Mouse (Mus musculus) kidney, adult 2 months (tissue): Measurements from ENCODE around the gene Zg16. TPM values are rescaled to one million over a fixed set of nuclear protein-coding genes. Genes with fewer than 3 reads are reported as not detected.

Experiments used
- DNase-seq: peaks from one replicate; pipeline ENCODE4 v3.0.0; 2021
- H3K27ac ChIP-seq: fragments of 200-500 bp; 2 replicates; pipeline ENCODE4 v1.5.1; 2012; ENCODE audit warnings: low read depth, low read length, control low read depth, inconsistent platforms; ENCODE audit not compliant: insufficient read depth
- H3K27me3 ChIP-seq: fragments of 200-500 bp; replicated peaks from 2 replicates; pipeline ENCODE4 v1.6.1; 2012; ENCODE audit warnings: mild to moderate bottlenecking, moderate library complexity, low read length, inconsistent platforms; ENCODE audit not compliant: control insufficient read depth, insufficient read depth
- H3K36me3 ChIP-seq: fragments of 200-500 bp; 2 replicates; pipeline ENCODE4 v1.6.1; 2012; ENCODE audit warnings: mild to moderate bottlenecking, moderate library complexity, low read length, inconsistent platforms; ENCODE audit not compliant: control insufficient read depth, insufficient read depth
- H3K4me1 ChIP-seq: fragments of 200-500 bp; 2 replicates; pipeline ENCODE4 v1.6.1; 2011; ENCODE audit warnings: low read length; ENCODE audit not compliant: control insufficient read depth, insufficient read depth
- H3K4me3 ChIP-seq: fragments of 200-500 bp; 2 replicates; pipeline ENCODE4 v1.5.1; 2011; ENCODE audit warnings: mild to moderate bottlenecking, low read depth, low read length, control low read depth; ENCODE audit not compliant: insufficient read depth
- CTCF ChIP-seq: fragments of 200-500 bp; conservative IDR thresholded peaks from 2 replicates; pipeline ENCODE4 v1.5.1; 2011; ENCODE audit warnings: low read depth, mild to moderate bottlenecking, control low read depth, low read length, moderate library complexity, mixed read lengths; ENCODE audit not compliant: insufficient read depth, insufficient read length
- POLR2A ChIP-seq: fragments of 200-500 bp; IDR thresholded peaks from one replicate; pipeline ENCODE4 v1.6.1; 2011; ENCODE audit warnings: low read depth, low read length, control low read depth
- WGBS: fragments of 180-500 bp; shearing (Covaris S2); methylation state at CpG from one replicate; pipeline ENCODE4 v1.1.7; 2018; 5-methylcytosine and 5-hydroxymethylcytosine counted together
- polyA plus RNA-seq: library from polyadenylated mRNA; depleted of rRNA; stranded (reverse); fragments of >200 nt; gene quantifications from 2 replicates; pipeline ENCODE4 v1.2.3, GENCODE M21; 2012

The Zg16 gene
- polyA plus RNA-seq, 1 experiment = not detected

DNA sequence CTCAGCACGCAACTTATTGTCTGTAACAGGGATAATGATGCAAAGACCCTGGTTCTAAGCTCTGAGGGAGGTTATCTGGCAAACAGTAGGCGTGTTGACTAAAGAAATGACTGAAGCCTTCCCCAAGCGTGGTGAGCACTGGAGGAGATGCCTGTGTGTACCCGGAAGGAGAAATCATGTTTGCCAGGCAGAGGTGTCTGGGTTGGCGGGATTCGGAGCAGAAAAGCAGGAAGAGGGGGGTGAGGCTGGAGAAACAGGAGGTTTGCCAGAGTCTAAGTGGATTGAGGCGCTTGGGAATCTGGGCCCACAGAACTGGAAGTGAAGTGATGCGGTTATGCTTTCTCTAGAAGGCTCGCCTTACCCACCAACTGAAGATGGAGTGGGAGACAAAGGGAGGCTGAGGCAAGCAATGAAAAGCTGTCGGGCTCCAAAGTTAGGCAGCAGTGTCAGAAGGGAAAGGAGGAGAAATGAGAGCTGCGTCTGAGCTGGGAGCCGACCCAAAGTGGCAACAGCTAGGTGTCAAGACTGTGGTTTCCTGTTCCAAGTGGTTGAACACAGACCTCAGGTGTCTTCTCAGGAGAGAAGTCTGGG lies 25.2 kb upstream of the Zg16 start:
- Histone ChIP-seq H3K27me3 (no peaks in the 10 kb centered on the region), H3K4me1 (peaks cover 7% of the 10 kb centered on the region; the same call in 1 of the 2 replicates), H3K36me3 (no peaks in the 10 kb centered on the region), H3K4me3 (no peak overlapping the region), H3K27ac (no peak overlapping the region)
- TF ChIP-seq CTCF (no peak), POLR2A (no peak)
- WGBS = 73% methylated on average over 12 of the region's 12 CpGs
- no peak for DNase-seq

DNA sequence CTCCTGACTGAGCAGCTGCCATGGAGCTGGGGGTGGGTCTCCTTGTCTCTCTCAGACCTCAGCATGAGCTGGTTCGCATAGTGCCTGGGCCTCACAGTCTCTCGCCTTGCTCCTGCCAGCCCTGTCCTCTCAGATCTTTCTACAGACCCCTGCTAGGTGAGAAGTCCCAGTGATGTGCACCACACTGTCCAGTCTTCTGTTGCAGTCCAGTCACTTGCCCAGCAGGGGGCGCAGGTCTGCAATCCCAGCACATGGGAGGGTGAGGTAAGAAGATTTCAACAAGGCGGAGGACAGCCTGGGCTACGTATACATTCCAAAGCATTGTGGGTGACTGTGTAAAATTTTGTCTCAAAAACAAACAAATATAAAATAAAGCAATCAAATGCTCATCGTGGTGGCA lies 24.3 kb upstream of the Zg16 start:
- Histone ChIP-seq H3K27ac (no peak overlapping the region), H3K36me3 (no peaks in the 10 kb centered on the region), H3K4me3 (no peak overlapping the region), H3K4me1 (peaks cover 7% of the 10 kb centered on the region; the same call in 1 of the 2 replicates), H3K27me3 (no peaks in the 10 kb centered on the region)
- peak; percentile 64 for DNase-seq
- no peak for TF ChIP-seq POLR2A
- TF ChIP-seq CTCF = peak; percentile 82
- 53% methylated on average over 6 of the region's 6 CpGs for WGBS

DNA sequence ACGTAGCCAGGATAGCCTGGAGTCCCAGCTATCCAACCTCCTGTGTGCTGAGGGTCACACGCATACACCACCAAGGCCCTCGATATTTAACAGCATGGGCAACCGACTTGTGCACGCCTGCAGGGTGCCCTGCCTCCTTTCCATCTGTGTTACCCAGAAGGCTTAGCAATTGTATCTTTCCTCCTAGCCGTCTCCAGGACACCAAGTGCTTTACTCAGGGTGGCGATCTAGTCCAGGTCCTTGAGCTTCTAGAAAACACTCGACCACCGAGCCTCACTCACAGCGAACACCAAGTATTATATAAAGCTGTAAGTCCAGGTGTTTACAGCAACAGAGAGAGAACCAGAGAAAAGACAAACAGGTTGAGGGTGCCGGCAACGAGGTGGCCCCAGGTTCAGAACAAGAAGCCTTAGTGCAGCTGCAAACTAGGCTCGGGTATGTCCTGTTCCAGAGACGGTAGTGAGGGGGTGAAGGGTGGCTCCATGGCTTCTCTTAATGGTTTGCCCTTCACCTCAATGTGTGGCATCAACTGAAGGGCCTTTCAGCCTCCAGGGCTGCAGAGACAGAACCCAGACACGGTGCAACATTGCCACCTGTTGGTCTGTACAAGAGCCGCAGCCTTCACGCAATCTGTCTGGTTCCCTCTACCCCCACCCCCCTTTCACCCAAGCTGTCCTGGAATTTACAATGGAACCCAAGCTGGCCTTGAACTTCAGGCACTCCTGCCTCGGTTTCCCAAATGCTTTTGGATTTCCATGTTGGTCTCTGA lies 23.3 kb upstream of the Zg16 start:
- TF ChIP-seq POLR2A = no peak
- peak; percentile 92 for TF ChIP-seq CTCF
- no peak overlapping the region for H3K4me3 ChIP-seq
- H3K27me3 ChIP-seq = no peaks in the 10 kb centered on the region
- no peak overlapping the region for H3K27ac ChIP-seq
- DNase-seq = peak; percentile 71
- H3K4me1 ChIP-seq = peaks cover 7% of the 10 kb centered on the region; the same call in 1 of the 2 replicates
- H3K36me3 ChIP-seq = no peaks in the 10 kb centered on the region
- 46% methylated on average over 18 of the region's 18 CpGs for WGBS

DNA sequence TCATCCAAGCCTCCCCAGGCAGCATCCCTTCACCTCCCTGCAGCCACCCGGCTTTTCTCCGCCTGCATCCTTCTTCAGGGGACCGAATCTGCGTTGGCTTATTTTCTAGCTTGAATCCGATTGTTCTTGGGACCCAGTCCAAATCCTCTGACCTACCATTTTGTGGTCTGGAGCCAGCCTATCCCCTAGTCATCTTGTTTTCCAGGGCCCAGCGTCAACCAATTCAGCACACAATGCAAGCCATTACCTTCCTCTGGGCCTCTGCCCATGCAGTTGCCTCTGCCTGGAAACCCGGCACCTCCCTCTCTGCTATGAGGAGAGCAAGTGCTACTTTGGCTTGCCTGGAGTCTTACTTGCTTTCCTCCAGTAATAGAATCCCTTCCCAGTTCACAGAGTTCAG lies 18.4 kb upstream of the Zg16 start:
- WGBS = 78% methylated on average over 7 of the region's 7 CpGs
- H3K4me3 ChIP-seq = no peak overlapping the region

DNA sequence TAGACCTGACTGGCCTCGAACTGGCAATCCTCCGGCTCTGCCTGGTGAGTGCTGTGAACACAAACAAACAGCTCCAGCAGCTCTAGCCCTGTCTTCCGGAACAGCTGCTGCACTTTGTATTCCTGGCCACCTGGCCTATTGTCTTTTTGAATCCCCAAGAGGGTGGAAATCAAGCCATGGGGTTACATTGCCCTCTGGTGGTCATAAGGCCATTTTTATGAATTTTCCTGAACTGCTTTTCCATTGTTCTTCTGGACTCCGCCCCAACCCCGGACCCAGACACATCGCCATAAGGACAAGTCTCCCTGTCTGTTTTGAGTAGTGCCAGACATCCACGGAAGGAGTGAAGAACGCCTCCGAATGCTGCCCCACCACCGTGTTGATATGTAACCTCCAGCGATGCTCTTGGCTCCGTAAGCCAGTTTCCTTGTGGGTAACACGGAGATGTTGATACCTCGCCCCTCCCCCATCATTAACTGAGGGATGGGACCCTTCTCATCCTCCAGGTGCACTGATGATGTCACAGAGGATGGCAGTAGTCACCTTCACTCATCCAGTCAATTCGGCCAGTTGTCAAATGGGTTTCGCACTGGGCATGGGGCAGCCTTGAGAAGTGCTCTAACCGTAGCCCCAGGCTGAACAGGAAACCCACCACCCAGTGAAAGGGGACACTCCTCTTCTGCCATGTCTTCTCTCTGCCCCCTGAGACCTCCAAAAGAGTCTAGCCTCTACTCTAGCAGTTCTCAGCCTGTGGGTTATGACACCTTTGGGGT lies 17.6 kb upstream of the Zg16 start:
- DNase-seq = peak; percentile 91
- no peaks in the 10 kb centered on the region for H3K27me3 ChIP-seq
- 13% methylated on average over 17 of the region's 17 CpGs for WGBS
- H3K4me1 ChIP-seq = no peaks in the 10 kb centered on the region
- H3K4me3 ChIP-seq = no peak overlapping the region
- no peaks in the 10 kb centered on the region for H3K36me3 ChIP-seq
- no peak overlapping the region for H3K27ac ChIP-seq
- TF ChIP-seq CTCF (peak; percentile 69), POLR2A (no peak)

More for the DNA sequence above, 18.4 kb upstream of the Zg16 start:
- no peak for TF ChIP-seq POLR2A
- TF ChIP-seq CTCF = no peak
- H3K36me3 ChIP-seq = no peaks in the 10 kb centered on the region
- no peak for DNase-seq
- no peak overlapping the region for H3K27ac ChIP-seq
- no peaks in the 10 kb centered on the region for H3K27me3 ChIP-seq
- H3K4me1 ChIP-seq = no peaks in the 10 kb centered on the region

DNA sequence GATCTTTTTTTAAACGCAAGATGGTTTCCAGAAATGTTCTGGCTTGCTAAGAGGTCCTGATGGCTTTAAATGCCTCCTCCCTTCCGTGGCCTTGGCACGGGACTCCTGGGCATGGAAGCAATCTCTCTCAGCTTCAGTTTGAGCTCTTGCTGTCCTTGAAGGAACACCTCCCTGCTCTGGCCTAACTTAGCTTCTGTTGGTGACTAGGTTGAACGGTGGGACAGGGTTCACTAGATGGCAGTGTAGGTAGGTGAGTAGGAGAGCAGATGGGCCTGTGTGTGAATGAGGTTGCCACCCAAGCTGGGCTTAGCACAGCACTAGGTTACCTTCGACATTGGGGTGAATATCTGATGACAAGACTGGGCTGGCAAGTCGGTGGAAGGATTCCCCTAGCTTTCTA lies 16.8 kb upstream of the Zg16 start:
- 67% methylated on average over 6 of the region's 6 CpGs for WGBS
- no peak overlapping the region for H3K27ac ChIP-seq
- TF ChIP-seq POLR2A (no peak), CTCF (peak; percentile 37; the same call in 1 of the 2 replicates)
- H3K27me3 ChIP-seq = no peaks in the 10 kb centered on the region
- no peak overlapping the region for H3K4me3 ChIP-seq
- H3K4me1 ChIP-seq = no peaks in the 10 kb centered on the region
- no peaks in the 10 kb centered on the region for H3K36me3 ChIP-seq
- no peak for DNase-seq

DNA sequence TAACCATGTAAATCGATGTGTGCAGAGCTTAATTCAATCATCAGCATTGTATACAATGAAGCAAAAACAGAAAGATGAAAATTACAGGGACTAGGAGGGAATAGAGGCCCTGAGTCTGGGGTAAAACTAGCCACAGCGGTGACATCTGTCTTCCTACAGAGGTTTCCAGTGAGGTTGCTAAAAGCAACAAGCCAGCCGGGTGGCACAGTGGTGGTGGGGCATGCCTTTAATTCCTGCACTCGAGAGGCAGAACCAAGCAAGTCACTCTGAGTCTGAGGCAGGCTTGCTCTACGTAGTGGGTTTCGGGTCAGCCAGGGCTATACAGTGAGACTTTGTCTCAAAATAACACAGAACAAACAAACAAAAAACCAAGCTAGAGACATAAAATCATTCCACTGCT lies 15.0 kb upstream of the Zg16 start:
- TF ChIP-seq POLR2A (no peak), CTCF (no peak)
- Histone ChIP-seq H3K4me3 (no peak overlapping the region), H3K27me3 (no peaks in the 10 kb centered on the region), H3K36me3 (no peaks in the 10 kb centered on the region), H3K4me1 (no peaks in the 10 kb centered on the region), H3K27ac (no peak overlapping the region)
- WGBS = 82% methylated on average over 6 of the region's 6 CpGs
- no peak for DNase-seq
